Mouse (Mus musculus) hindlimb bud, embryonic 11.5 days (tissue): Measurements from ENCODE around the gene Morn1.
A peak's percentile ranks its signal among the peaks of the same experiment; 100 is the strongest.
"Not testable (repeated sequence)": the region's sequence is repeated elsewhere in the genome, so short reads cannot be mapped to it uniquely, and the experiment has no call there.

Experiments
- DNase-seq: peaks from one replicate; pipeline ENCODE4 v3.0.0-alpha.2; 2012; ENCODE audit warnings: low read depth, low spot score; ENCODE audit errors: extremely low spot score

Morn1 gene

GRCm38 (mm10) chr4:155076677-155077076 lies 9.7 kb upstream of the Morn1 start:
- DNase-seq, result no peak

DNA sequence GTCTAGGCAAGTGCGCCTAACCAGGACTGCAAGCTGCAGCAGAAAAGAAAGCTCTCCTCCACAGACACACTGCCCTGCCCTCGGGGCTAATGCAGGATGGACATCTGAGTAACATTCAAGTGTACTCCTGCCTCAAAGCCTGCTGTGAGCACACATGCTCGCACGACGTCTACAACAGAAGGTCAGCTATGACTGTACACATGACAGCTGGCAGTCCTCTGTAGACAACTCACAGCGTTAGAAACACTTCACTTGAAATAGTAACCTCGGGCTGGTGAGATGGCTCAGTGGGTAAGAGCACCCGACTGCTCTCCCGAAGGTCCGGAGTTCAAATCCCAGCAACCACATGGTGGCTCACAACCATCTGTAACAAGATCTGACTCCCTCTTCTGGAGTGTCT lies 7.6 kb upstream of the Morn1 start:
- not testable (repeated sequence) for DNase-seq

- DNase-seq, result no peak
Measured at GRCm38 (mm10) chr4:155079666-155080065, 6.7 kb upstream of the Morn1 start.

GRCm38 (mm10) chr4:155083553-155083952 lies 2.8 kb upstream of the Morn1 start:
- DNase-seq, result no peak

- DNase-seq, result no peak
Measured at GRCm38 (mm10) chr4:155084351-155084750, 2.0 kb upstream of the Morn1 start.

- no peak for DNase-seq
Measured at GRCm38 (mm10) chr4:155085206-155086107, 920 bp upstream of the Morn1 start.

DNA sequence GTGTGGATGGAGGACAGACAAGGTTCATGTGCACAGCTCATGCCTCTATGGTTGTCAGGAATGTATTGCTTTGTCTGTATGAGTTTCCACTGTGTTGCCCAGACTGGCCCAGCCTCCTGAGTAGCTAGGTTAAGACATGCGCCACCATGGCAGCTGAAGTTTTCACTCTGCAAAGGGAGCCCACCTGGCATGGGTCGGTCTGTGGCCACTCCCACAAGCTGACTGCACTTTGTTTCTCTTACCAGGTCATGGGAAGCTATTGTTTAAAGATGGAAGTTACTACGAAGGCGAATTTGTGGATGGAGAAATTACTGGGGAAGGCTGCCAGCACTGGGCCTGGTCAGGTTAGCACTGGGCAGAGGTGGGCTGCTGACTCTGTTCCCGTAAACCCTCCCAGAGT lies 2.9 kb downstream of the Morn1 start:
- DNase-seq, result no peak

DNA sequence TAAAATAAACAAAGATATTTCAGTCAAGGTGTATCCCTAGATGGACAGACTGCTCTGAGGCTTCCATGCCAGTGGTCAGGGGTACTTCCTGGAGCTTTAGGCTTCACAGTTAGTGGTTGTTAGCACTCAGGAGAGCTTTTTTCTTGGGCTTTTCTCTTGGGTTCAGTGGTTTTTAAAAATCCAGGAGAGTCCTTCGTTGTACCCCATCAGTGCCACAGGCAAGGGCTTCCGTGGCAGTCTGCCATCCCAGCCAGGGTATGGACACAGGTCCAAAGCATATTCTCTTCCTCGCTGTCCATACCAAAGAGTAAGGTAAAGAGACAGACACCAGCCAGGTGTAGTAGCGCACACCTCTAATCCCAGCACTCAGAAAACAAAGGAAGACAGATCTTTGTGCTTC lies 3.8 kb downstream of the Morn1 start:
- DNase-seq, result no peak

DNA sequence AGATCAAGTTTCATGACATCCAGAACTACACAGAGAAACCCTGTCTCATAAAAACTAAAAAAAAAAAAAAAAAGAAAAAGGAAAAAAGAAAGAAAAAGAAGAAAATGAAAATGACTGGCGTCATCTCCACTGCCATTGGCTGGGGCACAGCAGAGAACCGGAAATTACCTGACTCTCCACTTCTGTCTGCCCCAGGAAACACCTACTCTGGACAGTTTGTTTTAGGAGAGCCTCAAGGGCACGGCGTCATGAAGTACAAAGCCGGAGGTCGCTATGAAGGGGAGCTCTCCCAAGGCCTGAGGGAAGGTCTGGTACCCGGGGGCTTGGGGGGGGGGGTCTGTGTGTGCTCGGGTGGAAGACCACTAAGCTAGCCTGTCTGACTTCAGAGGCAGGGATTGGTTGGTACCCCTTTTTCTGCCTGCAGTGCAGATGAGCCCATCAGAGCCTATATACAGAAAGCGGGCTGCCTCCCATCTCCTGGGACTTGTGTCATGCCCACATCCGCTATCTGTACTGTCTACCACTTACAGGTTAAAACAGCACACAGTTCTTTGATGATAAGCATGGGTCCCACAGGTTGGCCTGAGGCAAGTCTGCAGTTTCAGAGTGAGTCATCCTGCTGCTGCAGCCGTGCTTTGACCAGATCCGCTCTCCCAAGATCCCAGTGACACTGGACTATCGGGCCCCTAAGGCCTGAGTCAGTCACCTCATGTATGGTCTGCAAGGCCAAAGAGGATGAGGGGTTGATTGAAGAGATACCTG lies 4.5 kb downstream of the Morn1 start:
- DNase-seq, result no peak

- no peak for DNase-seq
Measured at GRCm38 (mm10) chr4:155092718-155093430, 6.5 kb downstream of the Morn1 start.

- no peak for DNase-seq
Measured at GRCm38 (mm10) chr4:155093431-155094149, 7.2 kb downstream of the Morn1 start.

- no peak for DNase-seq
Measured at GRCm38 (mm10) chr4:155094565-155094964, 8.2 kb downstream of the Morn1 start.

- DNase-seq, result peak; percentile 89
Measured at GRCm38 (mm10) chr4:155095238-155095900, 9.0 kb downstream of the Morn1 start.

GRCm38 (mm10) chr4:155095967-155096366 lies 9.6 kb downstream of the Morn1 start:
- no peak for DNase-seq

DNA sequence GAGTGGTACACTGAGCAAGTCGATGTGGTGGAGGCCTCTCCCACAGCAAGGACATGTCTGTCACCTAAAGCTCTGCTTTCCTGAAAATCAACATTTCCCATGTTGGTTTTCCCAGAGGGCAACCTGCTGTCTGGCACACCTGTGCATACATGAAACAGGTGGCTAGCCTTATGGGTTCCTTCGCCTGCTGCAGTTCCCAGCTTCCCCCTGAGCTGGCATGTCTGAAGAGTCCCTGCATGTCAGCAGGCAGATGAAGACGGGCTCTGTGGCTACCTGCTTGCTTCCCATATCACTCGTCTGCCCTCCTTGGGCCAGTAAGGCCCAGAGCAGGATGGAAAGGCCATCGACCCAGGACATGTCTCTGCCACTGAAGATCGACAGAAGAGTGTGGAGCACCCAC lies 11.1 kb downstream of the Morn1 start:
- no peak for DNase-seq

- DNase-seq, result no peak
Measured at GRCm38 (mm10) chr4:155098572-155098971, 12.2 kb downstream of the Morn1 start.

- no peak for DNase-seq
Measured at GRCm38 (mm10) chr4:155107886-155108285, 21.5 kb downstream of the Morn1 start.

- DNase-seq, result no peak
Measured at GRCm38 (mm10) chr4:155109471-155109870, 23.1 kb downstream of the Morn1 start.

- DNase-seq, result no peak
Measured at GRCm38 (mm10) chr4:155113766-155114410, 27.5 kb downstream of the Morn1 start.

- DNase-seq, result no peak
Measured at GRCm38 (mm10) chr4:155116607-155117006, 30.2 kb downstream of the Morn1 start.
